Mouse (Mus musculus): Measurements from ENCODE around the gene Cela3b. TPM values are rescaled to one million over a fixed set of nuclear protein-coding genes. Genes with fewer than 3 reads are reported as not detected.

The Cela3b gene
- polyA plus RNA-seq, 1 experiment from 2014 or later = not detected

GRCm38 (mm10) chr4:137409691-137410090 lies 20.6 kb downstream of the Cela3b start, which contains the start of gene Cela3a:
Cela3a (minus strand) TSS chr4:137409791.
- H3K4me1 ChIP-seq (replicated peaks) = no peaks in the 10 kb centered on the region
- H3K4me2 ChIP-seq = no peak within 1 kb of the TSS
- no peak within 1 kb of the TSS for H3K27ac ChIP-seq
- no peak within 1 kb of the TSS for H3K4me3 ChIP-seq
- no peaks in the 10 kb centered on the region for H3K9me3 ChIP-seq (replicated peaks)
- H3K27me3 ChIP-seq = no peaks in the 10 kb centered on the region
- 75% methylated on average over 5 of the region's 5 CpGs for WGBS
- ATAC-seq (replicated peaks; ENCODE audit: insufficient number of reproducible peaks, insufficient read depth, low FRiP score, low read depth) = no peak
- H3K9ac ChIP-seq = no peak within 1 kb of the TSS
- H3K36me3 ChIP-seq = no peaks in the 10 kb centered on the region

DNA sequence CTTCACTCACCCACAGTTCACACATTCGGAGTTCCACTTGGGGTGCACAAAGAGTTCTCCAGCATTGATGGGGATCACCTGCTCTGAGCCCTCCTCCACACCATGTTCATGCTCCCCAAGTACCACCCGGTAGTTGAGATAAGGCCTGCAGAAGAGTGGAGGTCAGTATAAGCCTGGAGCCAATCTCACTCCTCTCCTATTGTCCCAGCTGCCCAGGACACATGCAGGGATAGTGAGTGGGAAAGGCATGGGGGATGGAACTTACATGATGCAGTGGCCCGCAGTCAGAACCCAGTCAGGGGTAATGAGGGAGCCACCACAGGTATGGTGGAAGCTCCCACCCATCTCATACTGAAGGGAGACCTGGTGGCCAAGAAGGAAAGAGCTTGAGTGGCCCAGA lies 24.8 kb downstream of the Cela3b start:
- 73% methylated on average over 3 of the region's 3 CpGs for WGBS
- Histone ChIP-seq H3K9me3 (replicated peaks) (no peaks in the 10 kb centered on the region), H3K36me3 (no peaks in the 10 kb centered on the region), H3K4me2 (no peak overlapping the region), H3K9ac (no peak overlapping the region), H3K27ac (no peak overlapping the region), H3K4me1 (replicated peaks) (no peaks in the 10 kb centered on the region), H3K4me3 (no peak overlapping the region), H3K27me3 (no peaks in the 10 kb centered on the region)
- ATAC-seq (replicated peaks; ENCODE audit: insufficient number of reproducible peaks, insufficient read depth, low FRiP score, low read depth) = no peak

DNA sequence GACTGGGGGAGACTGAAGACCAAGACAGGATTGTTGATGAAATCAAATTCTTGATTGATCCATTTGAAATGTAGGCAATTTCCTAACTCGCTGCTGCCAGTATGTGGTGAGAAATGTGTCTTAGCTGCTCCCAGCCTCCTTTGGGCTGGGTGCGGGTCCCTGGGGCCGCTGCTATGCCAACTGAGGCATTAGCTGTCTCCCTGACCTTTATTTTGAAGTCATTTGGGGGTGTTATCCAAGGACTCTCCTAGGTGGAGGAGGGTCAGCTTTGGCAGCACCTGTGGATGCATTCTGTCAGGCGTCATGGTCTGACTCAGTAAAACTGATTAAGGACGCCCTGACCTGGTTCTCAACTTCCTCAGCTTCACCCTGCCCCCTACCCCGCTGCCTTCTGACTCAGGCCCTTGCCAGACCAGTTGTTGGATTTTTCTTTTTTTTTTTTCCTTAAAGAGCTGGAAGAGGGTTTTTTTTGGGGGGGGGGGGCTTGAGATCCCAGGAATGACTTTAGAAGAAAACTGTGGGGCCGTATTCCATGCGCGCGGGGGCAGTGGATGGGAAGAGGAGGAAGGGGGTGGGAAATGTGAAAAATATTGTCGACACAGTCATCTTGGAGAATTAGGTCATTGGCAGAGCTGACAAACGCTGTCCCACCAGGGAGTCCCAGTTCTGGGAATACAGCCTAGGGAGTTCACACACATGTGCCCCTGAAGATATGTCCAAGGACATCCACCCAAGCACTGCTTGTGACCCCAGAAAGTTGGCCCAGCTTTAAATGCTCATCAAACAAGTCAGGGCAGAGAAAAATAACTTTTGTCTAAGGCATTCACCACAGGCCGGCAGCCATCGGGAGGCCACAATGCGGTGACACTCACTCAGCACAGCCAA lies 33.5 kb downstream of the Cela3b start:
- 65% methylated on average over 15 of the region's 15 CpGs for WGBS
- no peak for ATAC-seq (replicated peaks; ENCODE audit: insufficient number of reproducible peaks, insufficient read depth, low FRiP score, low read depth)
- Histone ChIP-seq H3K27ac (0 out of 2 replicates have a peak overlapping the region, but pooled peaks have one; percentile 16), H3K4me2 (no peak overlapping the region), H3K36me3 (no peaks in the 10 kb centered on the region), H3K9ac (no peak overlapping the region), H3K4me1 (replicated peaks) (peaks cover 5% of the 10 kb centered on the region; the same call in 1 of the 2 replicates), H3K9me3 (replicated peaks) (no peaks in the 10 kb centered on the region), H3K27me3 (no peaks in the 10 kb centered on the region), H3K4me3 (no peak overlapping the region)

DNA sequence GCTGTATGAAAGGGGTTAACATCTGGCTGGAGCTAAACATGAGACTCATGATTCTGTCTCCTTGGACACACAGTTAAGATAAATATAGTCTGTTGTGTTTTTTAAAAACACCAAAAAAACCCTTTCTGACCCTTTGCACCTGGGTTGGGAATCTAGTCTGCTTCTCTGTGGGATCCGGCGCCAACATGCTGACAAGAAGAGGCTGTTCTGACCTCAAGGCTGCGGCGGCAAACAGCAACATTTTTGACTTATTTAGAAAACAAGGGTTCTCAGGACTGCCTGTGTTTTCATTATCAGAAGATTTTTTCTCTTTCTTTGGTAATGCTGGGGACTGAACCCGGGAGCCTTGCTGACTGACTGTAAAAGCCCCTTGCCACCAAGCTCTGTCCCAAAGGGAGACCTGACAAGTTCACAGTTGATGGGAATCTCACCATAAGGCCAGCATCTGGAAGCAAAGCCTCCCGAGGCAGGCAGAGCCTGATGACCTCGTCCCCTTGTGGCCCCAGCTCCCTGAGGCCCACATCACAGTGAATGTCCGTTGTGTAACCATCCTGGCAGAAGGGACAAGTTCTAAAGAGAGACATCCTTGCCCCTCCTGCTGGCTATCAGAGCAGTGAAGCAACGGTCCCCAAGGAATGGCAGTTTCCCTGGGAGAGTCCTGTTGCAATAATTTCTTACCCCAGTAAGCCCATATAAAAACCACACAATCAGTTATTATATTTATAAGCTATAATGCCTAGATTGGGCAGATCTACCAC lies 36.8 kb downstream of the Cela3b start:
- H3K27me3 ChIP-seq = no peaks in the 10 kb centered on the region
- ATAC-seq (replicated peaks; ENCODE audit: insufficient number of reproducible peaks, insufficient read depth, low FRiP score, low read depth) = no peak
- no peak overlapping the region for H3K4me2 ChIP-seq
- no peak overlapping the region for H3K4me3 ChIP-seq
- H3K36me3 ChIP-seq = no peaks in the 10 kb centered on the region
- no peak overlapping the region for H3K9ac ChIP-seq
- H3K4me1 ChIP-seq (replicated peaks) = peaks cover 8% of the 10 kb centered on the region
- H3K9me3 ChIP-seq (replicated peaks) = no peaks in the 10 kb centered on the region
- H3K27ac ChIP-seq = 0 out of 2 replicates have a peak overlapping the region, but pooled peaks have one; percentile 31
- WGBS = 53% methylated on average over 9 of the region's 9 CpGs

DNA sequence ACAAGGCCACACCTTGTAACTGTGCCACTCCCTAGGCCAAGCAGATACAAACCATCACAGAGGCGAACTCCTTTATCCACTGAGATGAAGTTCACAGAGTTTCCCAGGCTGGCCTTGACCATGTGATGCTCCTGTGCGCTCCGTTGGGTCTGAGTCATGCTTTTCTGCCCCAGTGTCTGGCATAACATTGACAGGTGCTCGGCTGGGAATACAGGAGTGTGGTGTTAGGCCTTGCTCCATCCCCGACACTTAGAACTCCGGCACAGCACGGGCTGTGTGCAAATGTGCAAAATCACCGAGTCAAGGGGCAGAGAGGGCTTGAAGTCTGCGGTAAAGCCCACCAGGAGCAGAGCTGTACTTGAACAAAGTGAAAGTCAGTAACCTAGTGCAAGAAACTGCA lies 37.5 kb downstream of the Cela3b start:
- Histone ChIP-seq H3K36me3 (no peaks in the 10 kb centered on the region), H3K27ac (0 out of 2 replicates have a peak overlapping the region, but pooled peaks have one; percentile 31), H3K9ac (no peak overlapping the region), H3K9me3 (replicated peaks) (no peaks in the 10 kb centered on the region), H3K4me1 (replicated peaks) (peaks cover 8% of the 10 kb centered on the region), H3K4me2 (no peak overlapping the region), H3K4me3 (no peak overlapping the region), H3K27me3 (no peaks in the 10 kb centered on the region)
- no peak for ATAC-seq (replicated peaks; ENCODE audit: insufficient number of reproducible peaks, insufficient read depth, low FRiP score, low read depth)
- 81% methylated on average over 9 of the region's 9 CpGs for WGBS

DNA sequence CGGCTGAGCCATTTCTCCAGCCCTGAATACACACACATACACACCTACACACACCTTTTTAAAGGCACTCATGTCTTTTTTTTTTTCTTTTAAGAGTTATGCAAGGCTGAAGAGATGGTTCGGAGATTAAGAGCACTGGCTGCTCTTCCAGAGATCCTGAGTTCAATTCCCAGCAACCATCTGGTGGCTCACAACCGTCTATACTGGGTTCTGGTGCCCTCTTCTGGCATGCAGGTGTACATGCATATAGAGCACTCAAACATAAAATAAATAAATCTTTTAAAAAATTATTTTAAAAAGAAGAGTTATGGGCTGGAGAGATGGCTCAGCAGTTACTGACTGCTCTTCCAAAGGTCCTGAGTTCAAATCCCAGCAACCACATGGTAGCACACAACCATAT lies 39.1 kb downstream of the Cela3b start:
- H3K4me3 ChIP-seq = no peak overlapping the region
- no peaks in the 10 kb centered on the region for H3K36me3 ChIP-seq
- H3K9me3 ChIP-seq (replicated peaks) = no peaks in the 10 kb centered on the region
- 86% methylated on average over 3 of the region's 3 CpGs for WGBS
- ATAC-seq (replicated peaks; ENCODE audit: insufficient number of reproducible peaks, insufficient read depth, low FRiP score, low read depth) = no peak
- H3K4me2 ChIP-seq = no peak overlapping the region
- H3K27ac ChIP-seq = no peak overlapping the region
- no peaks in the 10 kb centered on the region for H3K27me3 ChIP-seq
- no peak overlapping the region for H3K9ac ChIP-seq
- peaks cover 10% of the 10 kb centered on the region for H3K4me1 ChIP-seq (replicated peaks)

DNA sequence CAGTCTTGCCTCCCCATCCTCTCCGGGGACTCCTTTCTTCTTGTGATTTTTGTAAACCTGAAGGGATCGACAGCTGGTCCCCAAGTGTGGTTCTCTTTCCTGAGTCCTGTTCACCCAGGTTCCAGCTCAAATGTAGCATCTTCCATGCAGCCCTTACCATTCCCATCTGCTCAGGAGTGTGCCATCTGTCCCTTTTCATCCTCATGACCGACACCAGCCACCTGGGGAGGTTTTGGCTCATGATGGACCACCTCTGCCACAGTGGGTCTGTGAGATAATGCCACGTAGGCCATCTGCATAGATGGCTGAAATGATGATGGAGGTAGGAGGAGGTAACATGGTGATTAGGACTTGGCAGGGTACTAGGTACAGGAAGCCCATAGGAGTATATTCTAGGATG lies 40.1 kb downstream of the Cela3b start:
- Histone ChIP-seq H3K4me2 (no peak overlapping the region), H3K36me3 (no peaks in the 10 kb centered on the region), H3K9me3 (replicated peaks) (no peaks in the 10 kb centered on the region), H3K4me1 (replicated peaks) (peaks cover 10% of the 10 kb centered on the region), H3K9ac (no peak overlapping the region), H3K27me3 (no peaks in the 10 kb centered on the region), H3K27ac (no peak overlapping the region), H3K4me3 (no peak overlapping the region)
- no peak for ATAC-seq (replicated peaks; ENCODE audit: insufficient number of reproducible peaks, insufficient read depth, low FRiP score, low read depth)
- WGBS = 89% methylated on average over 4 of the region's 4 CpGs

GRCm38 (mm10) chr4:137388983-137389382 lies 41.4 kb downstream of the Cela3b start:
- Histone ChIP-seq H3K9ac (peak overlapping the region; percentile 85), H3K4me1 (replicated peaks) (peaks cover 10% of the 10 kb centered on the region), H3K27ac (peak overlapping the region; percentile 96), H3K36me3 (no peaks in the 10 kb centered on the region), H3K4me2 (peak overlapping the region; percentile 79), H3K27me3 (no peaks in the 10 kb centered on the region), H3K4me3 (peak overlapping the region; percentile 67), H3K9me3 (replicated peaks) (no peaks in the 10 kb centered on the region)
- no peak for ATAC-seq (replicated peaks; ENCODE audit: insufficient number of reproducible peaks, insufficient read depth, low FRiP score, low read depth)
- 41% methylated on average over 6 of the region's 6 CpGs for WGBS

GRCm38 (mm10) chr4:137388059-137388794 lies 42.1 kb downstream of the Cela3b start:
- H3K9me3 ChIP-seq (replicated peaks) = no peaks in the 10 kb centered on the region
- H3K4me2 ChIP-seq = peak overlapping the region; percentile 79
- H3K36me3 ChIP-seq = no peaks in the 10 kb centered on the region
- H3K4me3 ChIP-seq = peak overlapping the region; percentile 67
- peaks cover 8% of the 10 kb centered on the region for H3K4me1 ChIP-seq (replicated peaks)
- peak; percentile 91 for ATAC-seq (replicated peaks; ENCODE audit: insufficient number of reproducible peaks, insufficient read depth, low FRiP score, low read depth)
- H3K27me3 ChIP-seq = no peaks in the 10 kb centered on the region
- 2% methylated on average over 46 of the region's 46 CpGs for WGBS
- H3K9ac ChIP-seq = peak overlapping the region; percentile 85
- H3K27ac ChIP-seq = peak overlapping the region; percentile 96

- H3K9me3 ChIP-seq (replicated peaks) = no peaks in the 10 kb centered on the region
- H3K27ac ChIP-seq = peak overlapping the region; percentile 96
- peak overlapping the region; percentile 85 for H3K9ac ChIP-seq
- H3K36me3 ChIP-seq = no peaks in the 10 kb centered on the region
- H3K4me3 ChIP-seq = peak overlapping the region; percentile 67
- WGBS = under 1% methylated on average over 20 of the region's 20 CpGs
- H3K27me3 ChIP-seq = no peaks in the 10 kb centered on the region
- no peak; the same call in 1 of the 2 replicates for ATAC-seq (replicated peaks; ENCODE audit: insufficient number of reproducible peaks, insufficient read depth, low FRiP score, low read depth)
- H3K4me1 ChIP-seq (replicated peaks) = peaks cover 8% of the 10 kb centered on the region
- H3K4me2 ChIP-seq = peak overlapping the region; percentile 79
Observed at GRCm38 (mm10) chr4:137387482-137388058, 42.8 kb downstream of the Cela3b start.

Data from heart, embryonic 15.5 days (tissue).